Mouse (Mus musculus) limb, embryonic 15.5 days (tissue): ENCODE results near the gene Elf3. TPM values are rescaled to one million over a fixed set of nuclear protein-coding genes. Genes with fewer than 3 reads are reported as not detected.
"Not testable (repeated sequence)": the region's sequence is repeated elsewhere in the genome, so short reads cannot be mapped to it uniquely, and the experiment has no call there.

ENCODE experiments used
- ATAC-seq: fragments of 200-750 bp; cut with Nextera tagmentation; 2 replicates; pipeline ENCODE4 v1.8.0; 2017; ENCODE audit warnings: low read depth, moderate TSS enrichment; ENCODE audit not compliant: insufficient number of reproducible peaks, low FRiP score, low TSS enrichment
- H3K27ac ChIP-seq: fragments of 300-500 bp; sonication (generic); 2 replicates; pipeline ENCODE4 v1.5.1; 2015; ENCODE audit warnings: moderate library complexity, mild to moderate bottlenecking, inconsistent platforms
- H3K27me3 ChIP-seq: fragments of 300-500 bp; sonication (generic); 2 replicates; pipeline ENCODE4 v1.6.1; 2015; ENCODE audit warnings: inconsistent platforms
- H3K36me3 ChIP-seq: fragments of 300-500 bp; sonication (generic); 2 replicates; pipeline ENCODE4 v1.6.1; 2015; ENCODE audit warnings: inconsistent platforms
- H3K4me1 ChIP-seq: fragments of 300-500 bp; sonication (generic); 2 replicates; pipeline ENCODE4 v1.6.1; 2015; ENCODE audit warnings: inconsistent platforms
- H3K4me2 ChIP-seq: fragments of 300-500 bp; sonication (generic); 2 replicates; pipeline ENCODE4 v1.6.1; 2015; ENCODE audit warnings: mild to moderate bottlenecking, inconsistent platforms
- H3K4me3 ChIP-seq: fragments of 300-500 bp; sonication (generic); 2 replicates; pipeline ENCODE4 v1.5.1; 2015; ENCODE audit warnings: mild to moderate bottlenecking, inconsistent platforms
- H3K9ac ChIP-seq: fragments of 300-500 bp; sonication (generic); 2 replicates; pipeline ENCODE4 v1.6.1; 2015; ENCODE audit warnings: inconsistent platforms
- H3K9me3 ChIP-seq: fragments of 300-500 bp; sonication (generic); 2 replicates; pipeline ENCODE4 v1.6.1; 2016; ENCODE audit warnings: inconsistent platforms
- WGBS: fragments of 180-500 bp; shearing (Covaris S2); methylation state at CpG from one replicate; pipeline ENCODE4 v1.1.7; 2015; 5-methylcytosine and 5-hydroxymethylcytosine counted together
- polyA plus RNA-seq: library from polyadenylated mRNA; unstranded; fragments of >200 nt; fragmentation: Nextera tagmentation; extraction: Ambion mirVana; gene quantifications from 2 replicates; pipeline ENCODE4 v1.2.1, GENCODE M21; 2015

Gene Elf3
- polyA plus RNA-seq, 1 experiment from 2014 or later, result 14.3 TPM

DNA sequence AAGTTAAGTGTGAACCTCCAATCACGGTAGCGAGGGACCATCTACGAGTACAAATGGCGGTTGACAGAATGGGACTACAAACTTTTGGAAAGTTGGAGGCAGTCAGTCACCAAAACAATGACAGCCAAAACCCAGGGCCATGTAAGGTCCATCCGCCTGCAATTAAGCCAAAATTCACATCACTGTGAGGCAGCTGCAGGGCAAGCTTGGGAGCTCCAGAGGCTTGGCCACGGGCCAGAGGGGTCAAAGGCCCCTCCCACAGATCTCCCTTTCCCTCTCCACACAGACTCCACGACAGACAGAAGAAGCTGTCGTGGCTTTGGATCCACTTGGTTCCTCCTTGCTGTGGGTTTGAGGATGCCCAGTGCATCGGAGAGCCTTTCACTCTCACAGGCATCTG, 4.9 kb upstream of the Elf3 start:
- Histone ChIP-seq H3K36me3 (peaks cover 66% of the 10 kb centered on the region), H3K4me2 (no peak overlapping the region), H3K27ac (no peak overlapping the region), H3K4me1 (peaks cover 15% of the 10 kb centered on the region), H3K4me3 (no peak overlapping the region), H3K9ac (no peak overlapping the region), H3K9me3 (no peaks in the 10 kb centered on the region), H3K27me3 (no peaks in the 10 kb centered on the region)
- WGBS, result 80% methylated on average over 9 of the region's 9 CpGs
- no peak for ATAC-seq

DNA sequence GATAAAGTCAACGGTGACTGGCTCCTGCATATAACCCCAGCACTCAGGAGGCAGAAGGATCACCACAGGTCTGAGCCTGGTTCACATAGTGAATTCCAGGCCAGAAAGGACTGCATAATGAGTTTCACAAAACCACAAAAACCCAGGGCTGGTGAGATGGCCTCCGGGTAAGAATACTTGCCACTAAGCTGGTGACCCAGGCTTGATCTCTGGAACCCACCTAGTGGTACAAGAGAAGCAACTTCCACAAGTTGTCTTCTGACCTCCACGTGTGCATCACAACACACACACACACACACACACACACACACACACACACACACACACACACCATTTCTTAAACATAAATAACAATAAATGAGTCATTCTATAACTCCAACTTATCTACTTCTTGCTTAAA, 4.0 kb upstream of the Elf3 start:
- WGBS, result 91% methylated on average over 3 of the region's 3 CpGs
- Histone ChIP-seq H3K9me3 (no peaks in the 10 kb centered on the region), H3K4me2 (no peak overlapping the region), H3K36me3 (peaks cover 58% of the 10 kb centered on the region), H3K27me3 (no peaks in the 10 kb centered on the region), H3K4me3 (no peak overlapping the region), H3K9ac (no peak overlapping the region), H3K27ac (no peak overlapping the region), H3K4me1 (peaks cover 19% of the 10 kb centered on the region)
- ATAC-seq, result no peak

DNA sequence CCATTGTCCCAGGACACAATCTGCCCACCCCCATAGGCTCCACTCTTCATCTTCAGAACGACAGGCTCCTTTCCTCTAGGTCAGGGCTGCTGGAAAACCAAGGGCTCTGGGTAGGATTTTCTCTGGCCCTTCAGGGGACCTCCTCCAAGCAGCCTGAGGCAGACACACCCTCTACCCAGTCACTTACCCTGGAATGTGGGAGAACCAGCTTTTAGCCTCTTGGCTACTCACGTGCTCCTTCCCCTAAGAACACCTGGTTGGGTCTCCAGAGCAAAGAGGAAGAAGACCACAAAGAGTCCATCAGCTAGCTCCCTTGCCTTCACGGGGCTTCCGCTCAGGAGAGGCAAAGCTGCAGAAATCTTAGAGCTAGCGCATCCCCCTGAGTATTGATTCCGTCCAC, 2.6 kb upstream of the Elf3 start:
- Histone ChIP-seq H3K4me1 (peaks cover 22% of the 10 kb centered on the region), H3K9ac (no peak overlapping the region), H3K36me3 (peaks cover 44% of the 10 kb centered on the region), H3K4me3 (no peak overlapping the region), H3K27ac (no peak overlapping the region), H3K9me3 (no peaks in the 10 kb centered on the region), H3K27me3 (no peaks in the 10 kb centered on the region), H3K4me2 (no peak overlapping the region)
- no peak for ATAC-seq
- WGBS, result 63% methylated on average over 6 of the region's 6 CpGs

DNA sequence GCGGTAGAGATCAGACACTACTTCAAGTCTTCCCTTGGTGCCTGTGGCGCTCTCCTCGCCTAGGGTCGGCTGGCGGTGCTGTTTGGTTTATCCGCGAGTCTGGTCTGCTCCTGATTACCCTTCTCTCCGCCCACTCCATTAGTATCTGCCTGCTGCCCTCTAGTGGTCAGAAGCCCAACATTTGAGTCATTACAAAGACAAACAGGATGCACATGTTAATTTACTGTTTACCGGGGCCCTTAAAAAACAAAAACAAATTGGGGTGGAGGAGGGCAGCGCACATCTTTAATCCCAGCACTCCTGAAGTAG, 714 bp upstream of the Elf3 start:
- Histone ChIP-seq H3K4me1 (peaks cover 26% of the 10 kb centered on the region), H3K4me2 (peak overlapping the region; percentile 60), H3K36me3 (peaks cover 26% of the 10 kb centered on the region), H3K27me3 (no peaks in the 10 kb centered on the region), H3K4me3 (peak overlapping the region; percentile 31), H3K27ac (peak overlapping the region; percentile 81), H3K9ac (no peak overlapping the region), H3K9me3 (no peaks in the 10 kb centered on the region)
- ATAC-seq, result no peak
- under 1% methylated on average over 10 of the region's 10 CpGs for WGBS

DNA sequence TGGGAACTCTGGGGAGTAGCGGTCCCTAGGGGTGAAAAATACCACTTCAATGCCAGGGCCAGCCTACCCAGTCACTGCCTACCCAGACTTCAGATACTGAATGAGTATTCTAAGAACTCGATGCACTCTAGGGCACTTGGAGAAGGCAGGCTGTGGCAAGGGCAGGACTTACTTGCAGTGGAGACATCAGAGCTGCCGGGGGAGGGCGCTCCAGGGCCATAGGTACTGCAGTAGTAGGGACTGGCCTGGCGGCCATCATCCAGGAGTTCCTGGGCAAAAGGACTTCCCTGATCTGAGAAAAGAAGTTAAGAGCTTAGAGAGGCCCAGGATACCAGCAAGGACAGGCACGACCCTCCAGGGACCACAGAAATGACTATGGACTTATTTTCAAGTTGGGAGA, 2.1 kb downstream of the Elf3 start:
- Histone ChIP-seq H3K9me3 (no peaks in the 10 kb centered on the region), H3K4me1 (peaks cover 31% of the 10 kb centered on the region), H3K9ac (no peak overlapping the region), H3K27ac (no peak overlapping the region), H3K4me2 (no peak overlapping the region), H3K36me3 (peaks cover under 1% of the 10 kb centered on the region; the same call in 1 of the 2 replicates), H3K4me3 (no peak overlapping the region), H3K27me3 (no peaks in the 10 kb centered on the region)
- WGBS, result 78% methylated on average over 6 of the region's 6 CpGs
- no peak for ATAC-seq

DNA sequence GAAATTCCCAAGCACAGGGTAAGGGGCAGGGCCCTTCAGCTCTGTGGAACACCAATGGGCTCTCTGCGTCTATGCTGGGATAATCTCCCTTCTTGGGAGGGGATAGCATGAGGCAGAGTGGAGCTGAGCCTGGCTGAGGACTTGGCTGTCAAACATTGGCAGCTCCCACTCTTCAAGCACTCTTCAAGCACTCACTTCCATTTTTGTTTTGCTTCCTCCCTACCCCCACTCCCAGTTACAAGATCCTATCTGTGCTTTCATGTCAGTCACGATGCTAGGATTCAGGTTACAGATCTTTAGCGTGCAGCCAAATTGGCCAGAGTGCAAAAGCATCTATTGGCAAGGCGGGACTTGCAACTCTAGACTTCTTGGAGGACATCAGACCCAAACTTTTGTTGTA, 5.5 kb downstream of the Elf3 start:
- Histone ChIP-seq H3K4me1 (peaks cover 18% of the 10 kb centered on the region), H3K9me3 (no peaks in the 10 kb centered on the region), H3K27ac (no peak overlapping the region), H3K27me3 (peaks cover 3% of the 10 kb centered on the region; the same call in 1 of the 2 replicates), H3K9ac (no peak overlapping the region), H3K4me2 (no peak overlapping the region), H3K36me3 (no peaks in the 10 kb centered on the region), H3K4me3 (no peak overlapping the region)
- 31% methylated on average over 4 of the region's 4 CpGs for WGBS
- no peak for ATAC-seq

DNA sequence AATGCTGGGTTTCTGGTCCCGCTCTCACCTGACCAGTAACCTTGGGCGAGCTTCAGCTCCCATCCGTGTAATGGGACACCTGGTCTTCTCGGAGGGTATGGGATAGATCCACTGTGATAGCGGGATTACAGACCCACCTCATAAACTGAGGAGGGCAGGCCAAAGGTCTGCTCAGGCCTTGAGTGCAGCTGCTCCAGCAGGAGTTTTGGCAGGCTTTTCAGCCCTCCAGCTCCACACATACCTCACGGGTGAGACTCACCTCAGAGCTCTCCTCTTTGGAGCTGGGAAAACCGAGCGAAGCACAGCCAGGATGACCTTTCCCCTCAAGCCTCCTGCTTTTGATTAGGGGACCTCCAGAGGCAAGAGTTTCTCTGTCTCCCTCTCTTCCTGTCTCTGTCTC, 7.0 kb downstream of the Elf3 start:
- 61% methylated on average over 8 of the region's 8 CpGs for WGBS
- peaks cover 3% of the 10 kb centered on the region; the same call in 1 of the 2 replicates for H3K27me3 ChIP-seq
- no peak overlapping the region for H3K27ac ChIP-seq
- no peak overlapping the region for H3K9ac ChIP-seq
- peaks cover 18% of the 10 kb centered on the region for H3K4me1 ChIP-seq
- no peaks in the 10 kb centered on the region for H3K9me3 ChIP-seq
- H3K36me3 ChIP-seq, result no peaks in the 10 kb centered on the region
- no peak overlapping the region for H3K4me2 ChIP-seq
- no peak overlapping the region for H3K4me3 ChIP-seq
- ATAC-seq, result no peak

DNA sequence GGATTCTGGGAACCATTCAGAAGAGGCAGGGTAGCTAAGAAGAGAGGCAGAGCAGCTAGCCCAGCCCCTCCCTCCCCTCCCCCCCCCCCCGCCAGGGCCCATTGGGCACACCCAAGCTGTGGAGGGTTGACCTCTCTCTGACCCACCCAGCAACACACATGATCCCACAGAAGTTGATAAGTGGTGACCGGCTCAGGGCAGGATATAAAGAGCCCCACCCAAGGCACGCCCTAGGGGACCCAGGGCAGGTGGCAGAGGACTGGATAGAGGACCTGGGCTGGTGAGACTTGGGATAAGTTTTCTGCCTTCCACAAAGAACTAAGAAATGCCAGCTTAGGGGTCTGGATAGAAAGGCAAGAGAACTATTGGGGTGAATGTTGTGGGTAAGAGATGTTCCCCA, 7.7 kb downstream of the Elf3 start:
- Histone ChIP-seq H3K4me3 (no peak overlapping the region), H3K9me3 (no peaks in the 10 kb centered on the region), H3K4me2 (no peak overlapping the region), H3K4me1 (peaks cover 14% of the 10 kb centered on the region), H3K27ac (no peak overlapping the region), H3K27me3 (peaks cover 3% of the 10 kb centered on the region; the same call in 1 of the 2 replicates), H3K36me3 (no peaks in the 10 kb centered on the region), H3K9ac (no peak overlapping the region)
- ATAC-seq, result no peak
- 60% methylated on average over 3 of the region's 3 CpGs for WGBS

DNA sequence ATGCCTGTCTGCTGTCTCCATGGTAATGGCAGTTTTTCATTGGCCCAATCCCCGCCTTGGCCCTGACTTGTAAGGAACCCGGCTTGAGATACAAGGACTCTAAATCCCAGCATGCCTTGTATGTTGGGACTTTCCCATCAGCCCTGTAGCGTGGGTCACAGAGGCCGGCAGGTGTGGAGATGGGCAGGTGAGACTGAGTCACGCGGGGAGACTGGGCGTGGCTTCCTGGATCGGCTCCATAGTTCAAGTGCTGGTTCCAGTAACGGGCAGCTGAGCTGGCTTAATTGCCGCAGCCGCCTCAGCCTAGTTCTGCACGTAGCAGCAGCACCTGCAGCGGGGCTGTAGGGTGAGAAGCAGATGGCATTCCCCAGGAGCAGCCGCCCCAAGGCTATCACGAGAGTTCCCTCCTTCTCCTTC, 9.9 kb downstream of the Elf3 start:
- Histone ChIP-seq H3K4me3 (0 out of 2 replicates have a peak overlapping the region, but pooled peaks have one; percentile 2), H3K27ac (no peak overlapping the region), H3K27me3 (peaks cover 3% of the 10 kb centered on the region; the same call in 1 of the 2 replicates), H3K4me2 (0 out of 2 replicates have a peak overlapping the region, but pooled peaks have one; percentile 29), H3K9me3 (no peaks in the 10 kb centered on the region), H3K9ac (no peak overlapping the region), H3K36me3 (no peaks in the 10 kb centered on the region), H3K4me1 (peaks cover 11% of the 10 kb centered on the region)
- ATAC-seq, result no peak
- 4% methylated on average over 15 of the region's 15 CpGs for WGBS

DNA sequence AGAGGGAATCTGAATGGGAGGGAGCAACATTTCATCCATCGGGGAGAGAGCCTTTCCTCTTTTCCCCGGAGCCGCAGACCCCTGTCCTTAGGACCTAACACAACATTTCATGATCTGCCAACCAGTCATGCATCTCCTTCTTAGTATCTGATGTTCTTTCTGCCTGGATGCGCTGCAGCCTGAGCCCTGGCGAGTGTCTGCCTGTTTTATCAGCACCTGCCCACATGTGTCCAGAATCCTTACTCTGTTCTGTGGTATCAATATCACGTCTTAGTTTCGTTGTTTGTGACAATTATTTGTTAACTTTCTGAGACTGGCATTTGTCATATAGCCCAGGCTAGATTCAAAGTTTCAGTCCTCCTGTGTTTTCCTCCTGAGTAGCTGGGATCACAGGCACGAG, 14.4 kb downstream of the Elf3 start:
- 79% methylated on average over 8 of the region's 8 CpGs for whole genome bisulfite sequencing
- peaks cover 5% of the 10 kb centered on the region; the same call in 1 of the 2 replicates for H3K4me1 ChIP-seq
- no peak overlapping the region for H3K4me3 ChIP-seq

DNA sequence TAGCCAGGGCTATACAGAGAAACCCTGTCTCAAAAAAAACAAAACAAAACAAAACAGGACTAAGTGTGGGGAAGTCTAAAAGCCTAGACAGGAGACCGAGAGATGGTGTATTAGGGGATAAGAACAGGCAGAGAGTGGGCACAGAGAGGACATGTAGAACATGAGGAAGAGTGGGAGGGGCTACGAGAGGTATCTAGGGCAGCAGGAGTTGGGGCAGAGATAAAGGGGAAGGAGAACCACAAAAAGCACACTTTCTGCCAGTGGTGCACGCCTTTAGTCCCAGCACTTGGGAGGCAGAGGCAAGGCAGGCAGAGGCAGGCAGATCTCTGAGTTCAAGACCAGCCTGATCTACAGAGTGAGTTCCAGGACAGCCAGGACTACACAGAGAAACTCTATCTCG, 18.2 kb downstream of the Elf3 start:
- H3K9me3 ChIP-seq, H3K4me1 ChIP-seq, H3K4me2 ChIP-seq, H3K9ac ChIP-seq, ATAC-seq, H3K27ac ChIP-seq, H3K27me3 ChIP-seq, H3K4me3 ChIP-seq, H3K36me3 ChIP-seq: not testable (repeated sequence)
- 89% methylated on average over 4 of the region's 4 CpGs for WGBS

More for the DNA sequence above, 14.4 kb downstream of the Elf3 start:
- H3K27ac ChIP-seq, result no peak overlapping the region
- no peak overlapping the region for H3K4me2 ChIP-seq
- H3K36me3 ChIP-seq, result no peaks in the 10 kb centered on the region
- H3K9ac ChIP-seq, result no peak overlapping the region
- ATAC-seq, result no peak
- no peaks in the 10 kb centered on the region for H3K9me3 ChIP-seq
- no peaks in the 10 kb centered on the region for H3K27me3 ChIP-seq

DNA sequence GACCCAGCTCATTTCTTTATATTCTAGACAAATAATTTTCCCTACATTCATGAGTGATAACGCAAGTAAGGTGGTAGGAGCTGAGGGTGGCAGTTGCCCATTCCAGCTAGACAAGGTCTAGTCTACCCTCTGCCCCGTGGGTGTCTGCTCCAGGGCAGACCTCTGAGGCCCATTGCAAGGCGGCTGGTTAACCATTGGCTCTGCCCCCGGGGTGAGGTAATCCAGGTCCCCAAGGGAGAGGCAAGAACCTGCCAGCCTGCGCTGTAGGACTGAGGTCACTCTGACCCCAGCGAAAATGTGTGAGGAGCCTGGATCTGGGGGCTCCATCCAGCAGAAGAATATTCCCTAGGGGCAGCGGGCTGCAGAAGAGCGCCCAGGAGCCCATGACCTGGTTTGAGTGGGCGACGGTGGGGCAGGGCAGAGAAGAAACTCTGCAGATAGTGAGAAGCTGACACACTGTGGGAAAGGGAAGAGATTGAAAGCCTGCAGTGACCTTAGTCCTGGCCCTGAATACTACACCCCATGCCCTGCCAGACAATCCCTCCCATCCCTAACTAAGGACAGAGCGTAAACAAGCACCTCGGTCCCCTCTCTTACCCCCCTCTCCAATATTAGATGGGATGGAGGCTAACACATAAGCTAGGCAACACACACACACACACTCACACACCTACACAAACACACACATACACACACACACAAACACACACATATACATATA, 21.1 kb downstream of the Elf3 start:
- H3K4me1 ChIP-seq, result no peaks in the 10 kb centered on the region
- WGBS, result 70% methylated on average over 12 of the region's 12 CpGs
- H3K36me3 ChIP-seq, result no peaks in the 10 kb centered on the region
- no peaks in the 10 kb centered on the region for H3K9me3 ChIP-seq
- H3K27me3 ChIP-seq, result no peaks in the 10 kb centered on the region
- no peak overlapping the region for H3K27ac ChIP-seq
- H3K9ac ChIP-seq, result no peak overlapping the region
- H3K4me3 ChIP-seq, result no peak overlapping the region
- ATAC-seq, result no peak
- H3K4me2 ChIP-seq, result no peak overlapping the region

DNA sequence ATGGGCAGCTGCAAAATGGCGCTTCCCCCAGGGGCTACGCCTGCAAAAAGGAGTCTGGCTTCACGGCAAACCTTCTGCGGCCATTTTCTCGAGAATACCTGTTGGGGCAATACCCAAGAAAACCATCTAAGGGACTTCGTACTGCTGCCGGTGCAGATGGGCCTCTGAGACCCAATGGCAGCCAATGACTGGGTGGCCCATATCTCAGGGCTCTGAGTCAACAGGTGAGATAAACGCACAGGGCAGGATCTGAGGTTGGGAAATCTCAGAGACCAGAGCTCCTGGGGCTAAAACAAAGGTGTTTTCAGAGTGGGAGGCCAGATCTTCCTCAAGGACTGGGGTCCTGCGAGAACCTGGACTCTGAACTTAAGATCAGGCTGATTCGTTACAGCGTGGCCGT, 23.6 kb downstream of the Elf3 start:
- Histone ChIP-seq H3K36me3 (no peaks in the 10 kb centered on the region), H3K4me2 (no peak overlapping the region), H3K27ac (no peak overlapping the region), H3K9me3 (no peaks in the 10 kb centered on the region), H3K4me3 (no peak overlapping the region), H3K4me1 (no peaks in the 10 kb centered on the region), H3K9ac (no peak overlapping the region), H3K27me3 (no peaks in the 10 kb centered on the region)
- ATAC-seq, result no peak
- 78% methylated on average over 12 of the region's 12 CpGs for WGBS
